10 mouse cellular contexts compared by ENCODE assay signal in genomic region chr13:104938966-104939593, GRCm38 (mm10).
A peak's percentile ranks its signal among the peaks of the same experiment; 100 is the strongest.
DNase-seq lines count a peak whose midpoint lies in the region; ATAC-seq and TF ChIP-seq lines count a peak whose summit lies in the region.
"Had no signal": no experiment of that assay in that cellular context is flagged by ENCODE, and none has a peak within 500 bp of the region (broad histone marks: within the 10 kb centered on the region; RNA-seq: fewer than 3 reads in every experiment).

No protein-coding gene starts in this region.

- no peak overlapping the region for H3K27ac ChIP-seq in intestine, embryonic 16.5 days (ENCODE audit: low read length)
- H3K27ac ChIP-seq in intestine, embryonic 15.5 days, result no peak overlapping the region
- H3K27ac ChIP-seq in CH12.LX (ENCODE audit: insufficient read depth, low read depth), result no peak overlapping the region
- H3K27ac ChIP-seq in forebrain, embryonic 13.5 days, result peak overlapping the region; percentile 10; the same call in 1 of the 2 replicates
- no peak overlapping the region for H3K27ac ChIP-seq in limb, embryonic 15.5 days
- H3K27ac ChIP-seq: heart, embryonic 10.5 days; lung, embryonic 15.5 days had no signal

- H3K9ac ChIP-seq in intestine, embryonic 16.5 days (ENCODE audit: low read depth, low read length), result no peak overlapping the region
- H3K9ac ChIP-seq in intestine, embryonic 15.5 days, result no peak overlapping the region
- H3K9ac ChIP-seq in CH12.LX (ENCODE audit: insufficient read depth, low read depth), result no peak overlapping the region
- H3K9ac ChIP-seq in forebrain, embryonic 13.5 days, result no peak overlapping the region
- no peak overlapping the region for H3K9ac ChIP-seq in limb, embryonic 15.5 days
- H3K9ac ChIP-seq: lung, embryonic 15.5 days had no signal

- H3K4me3 ChIP-seq in intestine, embryonic 16.5 days (ENCODE audit: low read length), result no peak overlapping the region
- no peak overlapping the region for H3K4me3 ChIP-seq in intestine, embryonic 15.5 days (replicated peaks)
- H3K4me3 ChIP-seq in CH12.LX (replicated peaks in 1 of 3; ENCODE audit: low read depth in 2 of 3, low read length in 2 of 3, poor library complexity in 1 of 3), result no peak overlapping the region
- H3K4me3 ChIP-seq in forebrain, embryonic 13.5 days, result no peak overlapping the region
- no peak overlapping the region for H3K4me3 ChIP-seq in limb, embryonic 15.5 days
- H3K4me3 ChIP-seq: heart, embryonic 10.5 days; lung, embryonic 15.5 days had no signal

- dilution Hi-C loops in CH12.LX (cut with MboI; ENCODE audit: extremely low pct_ligation_motif_present, extremely low pct_unique_long_range_greater_than_20kb, low sequenced_read_pairs), result no loop called here

- 69% methylated on average over 13 of the region's 13 CpGs for WGBS in intestine, embryonic 16.5 days
- 72% methylated on average over 13 of the region's 13 CpGs for WGBS in intestine, embryonic 15.5 days
- WGBS in forebrain, embryonic 13.5 days, result 72% methylated on average over 13 of the region's 13 CpGs
- 47% methylated on average over 13 of the region's 13 CpGs for WGBS in limb, embryonic 15.5 days

- TF ChIP-seq EP300 in CH12.LX (IDR thresholded peaks at IDR 0.05; ENCODE audit: low read length), result no peak

- no peaks in the 10 kb centered on the region for H3K4me1 ChIP-seq in intestine, embryonic 16.5 days (ENCODE audit: control insufficient read depth, insufficient read depth, low read length)
- H3K4me1 ChIP-seq in intestine, embryonic 15.5 days (replicated peaks), result no peaks in the 10 kb centered on the region
- H3K4me1 ChIP-seq in CH12.LX (ENCODE audit: control insufficient read depth in 1 of 2, insufficient read depth in 2 of 2), result peaks cover 0 to 3% of the 10 kb centered on the region in 2 experiments; a peak in 1 of 4 replicates
- peaks cover 21% of the 10 kb centered on the region for H3K4me1 ChIP-seq in forebrain, embryonic 13.5 days
- peaks cover 7% of the 10 kb centered on the region for H3K4me1 ChIP-seq in limb, embryonic 15.5 days
- H3K4me1 ChIP-seq: lung, embryonic 15.5 days had no signal

- no peak for TF ChIP-seq POLR2A in CH12.LX (IDR thresholded peaks at IDR 0.05; ENCODE audit: low read depth, low read length)

- no peak for TF ChIP-seq CTCF in CH12.LX (conservative IDR thresholded peaks at IDR 0.05 in 1 of 2, IDR thresholded peaks at IDR 0.05 in 1 of 2; ENCODE audit: low read depth in 2 of 2, low read length in 2 of 2)

- no peaks in the 10 kb centered on the region for H3K27me3 ChIP-seq in intestine, embryonic 16.5 days (replicated peaks; ENCODE audit: control insufficient read depth, insufficient read depth, low read length)
- no peaks in the 10 kb centered on the region for H3K27me3 ChIP-seq in intestine, embryonic 15.5 days (replicated peaks)
- H3K27me3 ChIP-seq in CH12.LX (replicated peaks), result no peaks in the 10 kb centered on the region
- H3K27me3 ChIP-seq in forebrain, embryonic 13.5 days, result no peaks in the 10 kb centered on the region
- H3K27me3 ChIP-seq in limb, embryonic 15.5 days, result no peaks in the 10 kb centered on the region
- H3K27me3 ChIP-seq: lung, embryonic 15.5 days had no signal

- TF ChIP-seq RAD21 in CH12.LX (IDR thresholded peaks at IDR 0.05; ENCODE audit: low read depth, low read length), result no peak

- no peaks in the 10 kb centered on the region for H3K79me2 ChIP-seq in CH12.LX (replicated peaks; ENCODE audit: control insufficient read depth, extremely low read depth, insufficient read depth, poor library complexity, severe bottlenecking)

- ATAC-seq in intestine, embryonic 16.5 days, result 0 out of 2 replicates have a peak, but pooled peaks have one; percentile 23
- ATAC-seq in intestine, embryonic 15.5 days, result no peak
- 0 out of 2 replicates have a peak, but pooled peaks have one; percentile 41 for ATAC-seq in forebrain, embryonic 13.5 days
- 0 out of 2 replicates have a peak, but pooled peaks have one; percentile 58 for ATAC-seq in limb, embryonic 15.5 days (ENCODE audit: insufficient number of reproducible peaks, low FRiP score, low TSS enrichment, low read depth)
- ATAC-seq: Patski had no signal

- H3K9me3 ChIP-seq in intestine, embryonic 16.5 days (ENCODE audit: control insufficient read depth, low read length), result no peaks in the 10 kb centered on the region
- no peaks in the 10 kb centered on the region for H3K9me3 ChIP-seq in intestine, embryonic 15.5 days
- H3K9me3 ChIP-seq in CH12.LX (replicated peaks; ENCODE audit: low read length), result no peaks in the 10 kb centered on the region
- H3K9me3 ChIP-seq in forebrain, embryonic 13.5 days (replicated peaks), result no peaks in the 10 kb centered on the region
- no peaks in the 10 kb centered on the region for H3K9me3 ChIP-seq in limb, embryonic 15.5 days
- H3K9me3 ChIP-seq: heart, embryonic 10.5 days; lung, embryonic 15.5 days had no signal

- in situ Hi-C loops in CH12.LX (cut with MboI; ENCODE audit: low pct_ligation_motif_present, low pct_unique_long_range_greater_than_20kb, low sequenced_read_pairs), result loop anchor here (25.0 kb wide), 2 partner anchors 327 to 677 kb away; no protein-coding TSS in a partner anchor

- H3K4me2 ChIP-seq in intestine, embryonic 16.5 days (ENCODE audit: low read depth, low read length), result no peak overlapping the region
- no peak overlapping the region for H3K4me2 ChIP-seq in intestine, embryonic 15.5 days (replicated peaks)
- no peak overlapping the region for H3K4me2 ChIP-seq in CH12.LX (ENCODE audit: insufficient read depth, low read depth, poor library complexity, severe bottlenecking)
- no peak overlapping the region for H3K4me2 ChIP-seq in forebrain, embryonic 13.5 days
- H3K4me2 ChIP-seq in limb, embryonic 15.5 days, result no peak overlapping the region
- H3K4me2 ChIP-seq: lung, embryonic 15.5 days had no signal

- no peaks in the 10 kb centered on the region for H3K36me3 ChIP-seq in intestine, embryonic 16.5 days (ENCODE audit: control insufficient read depth, insufficient read depth, low read length)
- H3K36me3 ChIP-seq in intestine, embryonic 15.5 days, result no peaks in the 10 kb centered on the region
- no peaks in the 10 kb centered on the region for H3K36me3 ChIP-seq in CH12.LX (replicated peaks in 1 of 2; ENCODE audit: control insufficient read depth in 1 of 2, insufficient read depth in 1 of 2, low read length in 1 of 2)
- no peaks in the 10 kb centered on the region for H3K36me3 ChIP-seq in forebrain, embryonic 13.5 days (ENCODE audit: poor library complexity, severe bottlenecking)
- no peaks in the 10 kb centered on the region for H3K36me3 ChIP-seq in limb, embryonic 15.5 days
- H3K36me3 ChIP-seq: heart, embryonic 10.5 days; lung, embryonic 15.5 days had no signal

- no peak for DNase-seq in CH12.LX (ENCODE audit: extremely low read depth)
- no peak for DNase-seq in layer of hippocampus, postnatal 36 days
- no peak for DNase-seq in heart, postnatal 4 days

TF ChIP-seq in CH12.LX, 34 proteins besides CTCF, POLR2A, EP300 and RAD21:
- no peak for TF ChIP-seq MEF2A (IDR thresholded peaks at IDR 0.05; ENCODE audit: borderline replicate concordance, low read depth, low read length)
- TF ChIP-seq JUN (IDR thresholded peaks at IDR 0.05; ENCODE audit: insufficient read depth, low read depth, low read length), result no peak
- no peak for TF ChIP-seq TCF12 (IDR thresholded peaks at IDR 0.05; ENCODE audit: low read depth, low read length)
- peak; percentile 10; the same call in 1 of the 2 replicates for TF ChIP-seq USF1 (IDR thresholded peaks at IDR 0.05; ENCODE audit: low read depth, low read length)
- no peak for TF ChIP-seq NELFE (IDR thresholded peaks at IDR 0.05; ENCODE audit: low read depth, low read length)
- no peak for TF ChIP-seq CHD2 (IDR thresholded peaks at IDR 0.05; ENCODE audit: low read length)
- TF ChIP-seq MAZ (IDR thresholded peaks at IDR 0.05; ENCODE audit: low read depth, low read length), result no peak
- TF ChIP-seq SIN3A (IDR thresholded peaks at IDR 0.05; ENCODE audit: low read length), result no peak
- no peak for TF ChIP-seq ELF1 (IDR thresholded peaks at IDR 0.05; ENCODE audit: low read depth, low read length)
- TF ChIP-seq BHLHE40 (IDR thresholded peaks at IDR 0.05; ENCODE audit: low read depth, low read length), result 0 out of 2 replicates have a peak, but pooled peaks have one; percentile 40
- peak; percentile 27; the same call in 1 of the 2 replicates for TF ChIP-seq MAX (IDR thresholded peaks at IDR 0.05; ENCODE audit: low read length)
- no peak for TF ChIP-seq MXI1 (IDR thresholded peaks at IDR 0.05; ENCODE audit: low read depth, low read length)
- no peak for TF ChIP-seq ZC3H11A (IDR thresholded peaks at IDR 0.05; ENCODE audit: low read depth, low read length)
- TF ChIP-seq MAFK (IDR thresholded peaks at IDR 0.05; ENCODE audit: insufficient replicate concordance, low read length), result no peak
- 0 out of 2 replicates have a peak, but pooled peaks have one; percentile 19 for TF ChIP-seq MYC (IDR thresholded peaks at IDR 0.05; ENCODE audit: low read depth, low read length)
- no peak for TF ChIP-seq KAT2A (IDR thresholded peaks at IDR 0.05; ENCODE audit: insufficient replicate concordance, low read length)
- no peak for TF ChIP-seq IRF4 (IDR thresholded peaks at IDR 0.05; ENCODE audit: low read depth, low read length)
- TF ChIP-seq TBP (conservative IDR thresholded peaks at IDR 0.05; ENCODE audit: low read depth, low read length), result no peak
- TF ChIP-seq UBTF (IDR thresholded peaks at IDR 0.05; ENCODE audit: low read depth, low read length), result no peak
- TF ChIP-seq CHD1 (IDR thresholded peaks at IDR 0.05; ENCODE audit: low read depth, low read length), result no peak
- no peak for TF ChIP-seq ZMIZ1 (IDR thresholded peaks at IDR 0.05; ENCODE audit: low read depth, low read length)
